Mouse (Mus musculus) embryo, embryonic 11.5 days (tissue): ENCODE results near the gene Cped1.
"Not testable (repeated sequence)": the region's sequence is repeated elsewhere in the genome, so short reads cannot be mapped to it uniquely, and the experiment has no call there.

Experiments
- DNase-seq: peaks from one replicate; pipeline ENCODE4 v3.0.0-alpha.2; 2012; ENCODE audit warnings: low read depth, low spot score

Cped1 gene

DNA sequence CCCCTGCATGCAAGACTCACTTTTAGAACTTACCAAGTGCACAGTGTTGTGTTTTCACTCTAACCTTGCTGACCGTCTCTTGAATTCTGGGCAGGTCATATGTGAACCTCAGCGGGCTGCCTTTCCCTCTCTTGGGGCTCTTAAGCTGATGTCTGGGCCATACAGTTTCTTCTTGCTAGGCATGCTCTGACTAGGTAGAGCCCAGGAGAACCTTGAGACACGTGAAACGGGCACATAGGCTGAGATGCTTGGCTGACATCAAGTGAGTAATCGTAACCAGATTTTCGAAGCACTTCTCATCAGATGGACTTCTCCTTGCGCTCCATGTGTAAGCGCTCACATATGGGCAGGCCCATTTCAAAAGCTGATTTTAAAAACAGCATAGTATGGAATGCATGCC lies 237.2 kb downstream of the Cped1 start:
- DNase-seq: no peak

DNA sequence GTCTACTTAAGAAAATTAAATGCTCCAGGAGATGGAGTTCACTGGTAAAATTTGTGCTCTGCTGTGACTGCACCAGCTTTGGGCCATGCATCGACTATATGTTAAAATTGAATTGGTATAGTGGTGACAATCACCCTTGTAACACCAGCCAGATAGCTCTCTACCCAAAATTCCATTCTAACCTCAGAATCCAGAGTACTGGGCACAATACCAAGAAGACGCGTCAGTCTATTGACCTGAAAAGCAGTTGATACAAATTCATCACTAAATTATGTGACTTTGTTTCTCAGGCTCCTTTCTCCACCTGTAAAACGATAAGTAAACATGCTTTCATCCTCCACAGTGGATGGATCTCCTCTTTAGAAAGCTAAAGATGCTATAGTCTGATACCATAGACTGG lies 238.6 kb downstream of the Cped1 start:
- no peak for DNase-seq

DNA sequence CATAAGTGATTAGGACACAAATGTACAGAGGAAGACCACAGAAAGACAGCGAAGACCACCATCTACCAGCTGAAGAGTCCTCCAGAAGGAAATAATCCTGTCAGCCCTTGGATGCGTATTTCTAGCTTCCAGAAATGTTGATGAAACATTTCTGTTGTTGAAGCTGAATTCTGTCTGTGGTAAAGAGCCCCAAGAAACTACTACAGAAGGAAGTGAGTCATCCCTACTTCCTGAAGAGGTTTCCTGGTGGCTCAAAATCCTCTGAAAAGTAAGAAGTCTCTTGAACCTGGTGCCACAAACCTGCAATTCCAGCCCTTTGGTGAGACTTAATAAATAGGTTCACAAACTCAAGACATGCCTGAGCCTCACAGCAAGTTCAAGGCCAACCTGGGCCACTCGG lies 245.5 kb downstream of the Cped1 start:
- no peak for DNase-seq

DNA sequence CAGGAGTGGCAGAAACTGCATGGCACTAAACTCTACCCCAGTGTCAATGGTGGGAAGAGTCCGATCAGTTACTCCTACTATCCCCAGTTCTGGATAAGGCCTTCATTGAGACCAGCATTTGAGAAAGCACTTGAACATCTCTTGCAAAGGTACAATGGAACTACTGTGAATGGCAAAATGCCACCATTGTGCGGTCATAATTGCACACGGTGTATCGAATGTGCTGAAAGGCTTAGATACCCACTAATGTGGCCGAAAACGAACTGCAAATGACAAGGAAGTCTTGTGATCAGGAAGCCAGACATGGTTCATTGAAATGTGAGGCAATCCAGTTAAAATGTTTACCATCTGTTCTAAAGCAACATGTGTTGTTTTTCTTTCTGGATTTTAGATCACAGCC lies 247.8 kb downstream of the Cped1 start:
- DNase-seq: no peak

DNA sequence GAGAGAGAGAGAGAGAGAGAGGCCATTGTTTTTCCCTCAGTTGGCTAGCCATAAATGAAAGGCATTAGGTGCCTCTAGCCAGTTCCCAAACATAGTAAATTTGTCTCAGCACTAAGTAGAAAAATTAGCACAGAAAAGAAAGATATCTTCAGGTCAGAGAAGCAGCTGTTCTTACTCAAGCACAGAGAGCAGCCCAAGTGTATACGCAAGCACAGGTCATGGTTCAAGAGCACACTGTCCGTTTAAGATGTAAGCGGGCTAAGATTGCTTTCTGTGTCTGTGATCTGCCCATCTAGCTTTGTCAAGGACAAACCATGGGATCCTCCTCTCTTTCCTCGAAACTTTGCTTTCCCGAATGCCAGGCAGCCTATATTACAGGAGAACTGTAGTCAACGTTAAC lies 249.4 kb downstream of the Cped1 start:
- no peak for DNase-seq

DNA sequence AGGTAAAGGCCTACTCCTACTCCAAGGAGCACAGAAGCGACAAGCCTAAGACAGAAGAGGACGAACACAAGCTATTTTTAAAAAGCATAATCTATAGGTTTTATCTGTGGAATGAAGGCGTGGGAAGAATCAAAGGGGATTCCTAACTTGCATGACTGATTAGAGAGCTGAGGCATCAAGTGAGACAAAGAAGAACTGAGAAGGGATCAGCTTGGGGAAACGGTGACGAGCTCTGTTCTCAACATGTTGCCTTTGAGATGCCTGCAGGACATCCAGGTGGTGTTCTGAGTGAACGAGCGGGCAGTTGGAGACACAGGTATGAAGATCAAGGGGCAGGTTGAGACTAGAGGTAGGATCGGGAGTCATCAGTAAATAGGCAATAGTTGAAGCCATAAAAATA lies 257.6 kb downstream of the Cped1 start:
- DNase-seq: no peak

DNA sequence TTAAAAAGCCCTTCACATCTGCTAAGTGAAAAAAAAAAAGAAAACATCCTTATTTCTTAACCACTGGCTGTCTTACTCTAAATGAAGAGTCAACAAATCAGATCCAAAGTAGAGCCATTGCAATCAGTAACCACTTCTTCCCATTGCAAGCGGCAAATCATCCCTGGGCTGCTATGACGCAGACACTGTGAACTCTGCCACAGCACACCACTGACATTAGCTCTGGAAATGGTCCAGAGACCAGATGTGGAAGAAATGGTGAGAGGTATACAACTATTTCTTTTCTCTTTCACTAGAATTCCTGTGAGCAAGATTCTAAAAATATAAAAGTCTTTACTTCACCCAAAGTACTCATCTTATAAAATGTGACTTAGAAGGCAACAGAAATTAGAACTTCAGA lies 261.0 kb downstream of the Cped1 start:
- no peak for DNase-seq

DNA sequence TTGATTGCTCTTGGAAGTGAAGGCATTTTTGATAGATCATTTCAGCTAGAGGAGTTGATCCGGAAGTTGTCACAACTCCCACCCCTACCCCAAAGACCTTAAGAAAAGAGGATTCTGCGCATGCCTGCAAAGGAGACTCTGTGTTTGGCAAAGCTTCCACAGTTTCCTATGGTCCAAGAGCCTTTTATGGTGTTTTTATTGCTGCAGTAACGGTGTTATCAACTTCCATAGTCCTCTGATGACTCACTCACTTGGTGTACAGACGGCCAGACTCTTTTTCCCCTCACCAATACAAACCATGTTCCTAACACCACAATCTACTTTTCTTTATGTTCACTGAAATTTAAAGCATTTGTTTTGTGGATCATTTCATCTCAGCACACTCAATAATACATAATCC lies 273.1 kb downstream of the Cped1 start:
- DNase-seq: no peak

DNA sequence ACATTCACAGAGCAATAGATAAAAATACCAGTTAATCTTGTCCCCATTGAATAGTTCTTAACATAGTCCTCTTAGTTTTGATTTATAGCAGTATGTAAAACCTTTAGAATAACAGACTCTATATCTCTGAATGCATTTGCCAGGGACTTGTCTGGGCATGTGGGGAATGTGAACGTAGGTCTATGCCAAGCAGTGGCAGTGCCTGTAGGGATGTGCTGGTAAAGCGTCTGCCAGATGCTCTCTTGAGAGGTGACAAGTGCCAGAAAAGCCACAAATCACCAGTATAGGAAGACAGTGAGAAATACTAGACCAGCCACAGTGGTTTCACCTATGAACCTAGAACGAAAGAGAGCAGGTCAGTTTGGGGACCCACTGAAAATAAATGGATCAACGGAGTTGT lies 276.8 kb downstream of the Cped1 start:
- no peak for DNase-seq

DNA sequence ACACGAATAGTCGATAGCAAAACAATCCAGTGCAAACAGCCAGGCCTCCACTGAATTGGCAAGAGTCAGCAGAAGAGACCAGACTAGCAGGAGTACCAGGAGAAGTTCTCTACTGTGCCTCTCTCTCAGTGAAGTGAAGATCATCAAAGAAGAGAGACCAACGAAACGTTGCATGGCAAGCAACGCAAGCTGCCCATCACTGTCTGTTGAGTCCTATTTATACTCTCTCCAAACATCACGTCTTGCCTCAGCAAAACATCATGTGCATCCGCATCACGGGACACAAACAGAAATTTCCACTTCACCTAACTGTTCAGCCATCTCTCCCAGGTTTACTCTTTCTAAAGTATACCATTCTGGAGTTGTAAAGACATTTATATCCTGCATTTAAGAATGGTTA lies 278.4 kb downstream of the Cped1 start:
- not testable (repeated sequence) for DNase-seq

DNA sequence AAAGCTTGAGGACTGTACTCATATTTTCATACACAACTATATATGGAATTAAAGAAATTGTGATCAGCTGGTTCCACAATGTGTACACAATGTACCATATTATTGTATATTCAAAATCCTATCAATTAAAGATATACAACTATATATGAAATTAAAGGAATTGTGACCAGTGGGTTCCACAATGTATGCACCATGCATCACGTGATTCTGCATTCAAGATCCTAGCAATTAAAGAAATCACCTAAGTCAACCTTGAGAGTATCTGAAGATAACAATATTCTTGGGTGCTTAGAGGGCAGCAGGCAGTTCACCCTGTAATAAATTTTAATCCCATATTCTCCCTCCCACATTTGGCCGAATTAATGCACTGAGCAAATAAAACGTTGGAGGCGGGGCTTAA lies 280.3 kb downstream of the Cped1 start:
- DNase-seq: no peak

DNA sequence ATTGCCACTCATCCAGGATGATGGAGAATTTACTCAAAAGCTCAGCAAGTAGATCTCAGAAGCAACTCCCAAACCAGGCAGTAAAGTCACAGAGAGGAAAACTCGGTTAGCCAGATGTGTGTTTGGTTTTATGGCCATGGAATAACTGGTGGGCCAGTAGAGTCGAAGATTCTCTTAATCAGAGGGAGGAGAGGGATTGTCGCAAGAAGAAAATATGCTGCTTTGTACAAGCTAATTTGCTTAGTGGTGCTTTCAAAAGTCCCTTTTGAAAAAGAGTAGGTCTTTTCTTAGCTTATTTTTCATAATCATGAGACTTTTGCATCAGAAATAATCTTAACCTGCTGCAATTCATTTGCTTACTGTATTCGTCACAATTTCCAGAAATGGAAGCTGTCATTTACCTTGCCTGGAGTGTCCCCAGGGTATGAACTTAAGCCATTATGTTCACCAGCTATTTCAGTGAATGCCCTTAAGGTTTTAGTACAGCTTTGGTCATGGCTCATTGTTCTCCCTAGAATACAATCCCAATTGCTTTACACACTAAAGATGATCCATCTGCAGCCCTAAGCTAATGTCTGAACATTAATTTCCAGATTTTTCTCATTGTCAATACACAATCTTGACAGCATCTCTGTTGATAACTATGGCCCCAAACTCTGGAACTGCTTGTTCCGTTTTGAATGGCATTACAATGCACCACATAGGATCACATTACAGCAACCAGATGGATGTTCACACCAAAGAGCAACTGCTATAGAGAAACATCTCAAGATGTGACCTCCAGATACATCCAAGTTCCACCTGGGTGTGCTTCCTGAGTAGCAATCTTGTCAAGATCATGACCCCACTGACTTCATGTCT lies 282.3 kb downstream of the Cped1 start:
- no peak for DNase-seq

DNA sequence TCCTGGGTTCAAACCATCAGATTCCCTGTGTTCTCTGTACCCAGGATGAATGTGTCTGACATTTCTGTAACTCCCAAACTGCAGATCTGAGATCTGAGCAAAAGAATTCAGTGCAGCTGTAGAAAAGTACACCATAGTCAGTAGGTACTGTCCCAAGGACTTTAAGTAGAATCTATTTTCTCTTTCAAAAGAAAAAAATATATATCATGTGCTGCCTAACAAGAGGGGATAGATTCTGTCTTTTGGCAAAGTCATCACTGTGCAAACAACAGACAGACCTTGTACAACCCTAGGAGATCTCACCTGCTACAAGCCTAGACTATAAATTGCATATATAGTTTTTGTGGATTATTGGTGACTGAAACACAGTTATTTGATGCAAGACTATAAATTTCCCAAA lies 283.0 kb downstream of the Cped1 start:
- no peak for DNase-seq

DNA sequence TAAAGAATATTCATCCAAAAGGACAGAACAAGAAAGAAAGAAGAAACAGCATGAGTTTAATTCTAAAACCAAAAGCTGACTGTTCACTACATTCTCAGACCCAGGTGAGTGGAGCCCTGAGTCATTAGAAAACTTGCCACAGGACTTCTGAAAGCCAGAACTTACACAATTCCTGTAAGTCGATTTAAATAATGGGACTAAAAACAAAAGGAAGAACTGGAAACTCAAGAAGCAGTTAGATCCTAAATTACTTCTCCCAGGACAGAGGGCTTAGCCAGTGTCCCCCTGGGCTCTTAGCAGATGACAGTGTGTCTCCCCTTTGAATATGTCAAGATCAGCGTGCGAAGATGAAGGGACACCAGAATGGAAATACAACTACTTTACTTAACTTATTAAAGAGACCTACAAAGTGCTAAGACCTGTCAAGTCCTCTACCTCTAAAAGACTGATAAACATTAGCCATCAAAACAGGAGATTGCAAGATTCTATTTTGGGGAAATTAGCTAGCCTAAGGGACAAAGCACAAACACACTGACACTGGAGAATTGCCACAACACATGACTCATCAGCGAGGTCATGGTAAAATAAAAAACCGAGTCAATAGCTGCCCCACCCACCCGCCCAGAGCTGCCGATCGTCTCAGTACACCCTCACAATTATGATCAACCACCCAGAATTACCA lies 284.3 kb downstream of the Cped1 start:
- DNase-seq: no peak

DNA sequence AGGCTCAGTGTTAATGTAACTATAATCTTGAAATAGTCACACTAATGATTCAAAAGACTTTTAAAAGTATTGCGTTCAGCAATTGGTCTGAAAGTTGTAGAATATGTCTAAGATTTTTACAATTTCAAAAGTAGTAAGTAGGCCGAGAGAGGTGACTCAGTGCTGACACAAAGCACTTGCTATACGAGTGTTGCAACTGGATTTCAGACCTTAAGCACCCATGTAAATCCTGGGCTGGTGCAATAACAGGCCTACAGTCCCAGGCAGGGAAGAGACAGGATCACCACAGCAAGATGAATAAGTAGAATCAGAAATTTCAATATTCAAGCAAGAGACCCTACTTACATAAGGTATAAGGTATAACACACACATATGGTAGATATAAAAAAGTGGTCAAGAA lies 292.2 kb downstream of the Cped1 start:
- DNase-seq: no peak

DNA sequence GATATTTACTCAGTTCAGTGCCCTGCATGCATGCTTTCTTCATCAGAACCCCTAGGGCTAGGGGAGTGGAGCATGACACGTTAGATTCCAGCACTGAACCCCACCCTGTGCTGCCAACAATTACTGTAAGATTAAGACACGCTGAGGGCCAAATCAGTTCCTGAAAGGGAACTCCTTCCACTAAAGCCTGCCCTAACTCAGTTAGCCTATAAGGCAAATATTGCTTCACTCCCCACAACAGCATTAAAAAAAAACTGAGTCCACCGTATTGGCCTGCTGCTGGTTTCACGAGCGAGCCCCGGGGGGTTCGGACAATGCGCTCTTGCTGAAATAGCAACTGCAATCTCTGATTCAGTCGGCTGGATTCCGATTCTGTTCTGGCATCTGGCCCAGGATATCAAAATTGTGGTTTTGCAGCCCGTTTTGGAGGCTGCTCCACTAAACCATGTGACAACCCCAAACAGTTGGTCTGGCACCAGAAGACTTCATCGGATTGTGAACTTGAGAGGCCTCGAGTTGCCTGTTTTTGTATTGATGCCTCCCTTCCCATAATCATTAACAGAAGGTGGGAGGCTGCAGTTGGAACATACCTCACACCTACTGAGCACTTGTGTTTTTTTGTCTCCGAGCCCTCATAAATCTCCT lies 294.6 kb downstream of the Cped1 start:
- no peak for DNase-seq

DNA sequence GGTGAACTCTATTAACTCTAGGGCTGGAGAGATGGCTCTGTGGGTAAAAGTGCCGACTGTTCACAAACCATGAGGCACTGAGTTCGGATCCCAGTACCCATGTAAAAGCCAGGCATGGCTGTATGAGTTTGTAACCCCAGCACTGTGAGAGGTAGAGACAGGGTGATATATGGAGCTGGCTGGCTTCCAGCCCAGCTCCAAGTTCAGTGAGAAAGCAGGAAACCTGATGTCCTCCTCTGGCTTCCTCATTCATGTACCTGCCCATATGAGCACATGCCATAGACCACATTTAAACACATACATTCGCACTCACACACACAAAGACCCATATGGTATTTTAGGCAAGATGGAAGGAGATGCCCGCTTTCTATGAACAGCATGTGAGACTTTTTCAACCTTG lies 296.7 kb downstream of the Cped1 start:
- DNase-seq: no peak

DNA sequence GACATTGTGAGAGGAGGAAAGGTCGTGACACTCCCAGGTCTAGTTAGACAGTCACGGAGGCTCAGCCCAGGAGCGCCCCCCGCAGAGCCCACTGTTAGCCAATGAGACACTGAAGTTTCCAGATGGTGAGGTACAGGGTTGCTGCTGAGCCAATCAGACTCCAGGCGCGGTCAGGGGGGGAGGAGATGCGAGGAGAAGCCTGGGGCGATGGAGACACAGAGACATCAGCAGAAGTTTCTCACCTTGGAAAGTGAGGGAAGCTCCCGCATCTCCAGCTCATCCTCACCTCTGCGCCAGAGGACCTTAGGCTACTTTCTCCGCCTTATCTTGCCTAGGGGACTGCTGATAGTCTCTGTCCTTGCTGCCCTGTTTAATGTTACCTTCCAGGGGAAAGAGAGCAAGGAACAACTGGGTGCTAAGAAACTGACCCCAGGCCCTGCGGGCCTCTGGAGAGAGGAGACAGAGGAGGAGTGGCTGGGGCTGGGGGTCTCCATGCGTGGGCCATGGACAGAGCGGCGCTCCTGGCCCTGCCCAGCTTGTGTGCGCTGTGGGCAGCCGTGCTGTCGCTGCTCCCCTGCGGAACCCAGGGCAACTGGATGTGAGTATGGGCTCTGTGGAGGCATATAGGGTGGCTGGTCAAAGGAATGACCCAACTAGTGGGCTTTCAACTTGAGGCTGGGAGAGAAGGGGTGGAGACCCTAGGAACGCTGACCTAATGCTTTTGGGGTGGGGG lies 302.5 kb downstream of the Cped1 start, which contains the start of gene Wnt16:
Wnt16 (plus strand) TSS at position 224 of the 733 bp plus-strand sequence.
- no peak for DNase-seq

DNA sequence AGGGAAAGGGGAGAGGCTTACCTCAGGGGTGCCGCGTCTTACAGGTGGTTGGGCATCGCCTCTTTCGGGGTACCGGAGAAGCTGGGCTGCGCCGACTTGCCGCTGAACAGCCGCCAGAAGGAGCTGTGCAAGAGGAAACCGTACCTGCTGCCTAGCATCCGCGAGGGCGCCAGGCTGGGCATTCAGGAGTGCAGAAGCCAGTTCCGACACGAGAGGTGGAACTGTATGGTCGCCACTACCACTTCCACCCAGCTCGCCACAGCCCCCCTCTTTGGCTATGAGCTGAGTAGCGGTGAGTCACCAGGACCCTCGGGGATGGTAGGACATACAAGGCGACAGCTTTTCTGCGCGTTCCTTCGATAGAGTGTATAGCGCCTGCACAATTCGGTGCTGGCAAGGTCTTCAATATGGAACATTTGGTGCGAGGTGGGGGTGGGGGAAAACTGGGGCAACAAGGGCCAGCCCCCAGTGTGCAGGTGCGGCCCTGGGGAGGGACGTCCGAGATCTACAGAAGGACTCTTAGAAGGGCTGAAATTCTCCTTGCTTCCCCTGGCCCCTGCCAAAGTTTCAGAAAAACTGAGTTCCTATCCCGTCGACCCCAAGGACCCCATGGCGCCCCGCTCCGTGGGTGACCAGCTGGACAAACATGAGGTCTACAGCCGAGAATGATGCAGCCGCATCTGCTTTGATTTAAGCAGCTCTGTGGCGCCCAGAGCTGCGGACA lies 303.2 kb downstream of the Cped1 start:
- DNase-seq: no peak

DNA sequence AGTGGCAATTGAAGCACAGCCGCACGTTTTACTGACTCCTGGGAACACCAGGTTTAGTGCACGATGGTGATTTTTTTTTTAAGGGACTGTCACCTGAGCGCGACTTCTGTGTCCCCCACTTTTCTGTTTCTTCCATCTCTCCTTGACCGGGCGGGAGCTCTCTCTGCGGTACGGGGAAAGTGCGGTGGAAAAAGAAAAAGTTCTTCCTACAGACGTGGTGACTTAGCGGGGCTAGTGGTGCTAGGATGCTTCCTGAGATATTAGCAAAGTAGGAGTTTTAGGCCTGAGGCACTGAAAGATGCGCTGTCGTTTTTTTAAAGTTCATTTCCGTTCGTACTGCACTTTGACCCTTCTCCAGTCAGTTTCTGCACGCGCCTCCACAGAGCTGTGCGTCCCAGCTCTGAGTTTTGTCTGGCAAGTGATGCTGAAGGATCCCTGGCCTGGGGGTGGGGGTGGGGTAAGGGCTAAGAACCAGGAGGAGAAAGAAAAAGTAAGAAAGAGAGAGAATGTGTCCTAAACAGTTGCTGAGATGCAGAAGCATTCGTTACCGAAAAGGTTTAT lies 303.8 kb downstream of the Cped1 start:
- DNase-seq: no peak

DNA sequence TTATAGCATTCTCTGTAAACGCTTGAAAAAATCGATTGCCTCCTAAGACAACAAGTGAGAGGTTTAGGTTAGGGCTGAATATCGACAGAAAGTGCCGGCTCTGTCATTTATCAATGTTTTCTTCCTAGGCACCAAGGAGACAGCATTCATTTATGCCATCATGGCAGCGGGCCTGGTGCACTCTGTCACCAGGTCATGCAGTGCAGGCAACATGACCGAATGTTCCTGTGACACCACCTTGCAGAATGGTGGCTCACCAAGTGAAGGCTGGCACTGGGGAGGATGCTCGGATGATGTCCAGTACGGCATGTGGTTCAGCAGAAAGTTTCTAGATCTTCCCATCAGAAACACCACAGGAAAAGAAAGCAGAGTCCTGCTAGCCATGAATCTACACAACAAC lies 305.1 kb downstream of the Cped1 start:
- DNase-seq: no peak
